Mouse (Mus musculus) activated CD4-positive, CD25-positive, alpha-beta regulatory T cell (primary cell): ENCODE results near the gene Gm47429. TPM values are rescaled to one million over a fixed set of nuclear protein-coding genes. Genes with fewer than 3 reads are reported as not detected.

ENCODE experiments used
- polyA plus RNA-seq, 2 experiments: library from polyadenylated mRNA; unstranded; fragments of 100-300 nt; shearing (Covaris generic); gene quantifications; one replicate each; pipeline ENCODE4 v1.2.1; 2017

The Gm47429 gene
- polyA plus RNA-seq: not detected

GRCm38 (mm10) chr13:50443812-50444211 is at the start of gene Gm47429:
Gene Gm47429 (minus strand): TSS chr13:50443912.

GRCm38 (mm10) chr13:50467007-50467406 is 23.3 kb upstream of the Gm47429 start, which contains the start of gene Nutm2:
Gene Nutm2 (plus strand): TSS chr13:50467307.

GRCm38 (mm10) chr13:50417389-50418183 is 26.1 kb downstream of the Gm47429 start, which contains the start of gene Fbxw17:
Gene Fbxw17 (plus strand): TSS chr13:50417864.

Other genes with a start within 250 kb of the Gm47429 start
- gene Gm906, start 193.6 kb downstream of the Gm47429 start, polyA plus RNA-seq: under 1 TPM in 1 of 2 experiments, not detected in 1; 0.20 TPM
- 10 to 100 TPM; 18.5 to 34.8 TPM for gene Fbxw17, start 26.0 kb downstream of the Gm47429 start, polyA plus RNA-seq
- not detected for gene Nutm2, start 23.4 kb upstream of the Gm47429 start, polyA plus RNA-seq
- not detected for gene Gm904, start 199.3 kb upstream of the Gm47429 start, polyA plus RNA-seq